16 mouse cellular contexts compared by ENCODE assay signal in genomic region chr7:136130666-136131239, GRCm38 (mm10).
DNase-seq lines count a peak whose midpoint lies in the region; ATAC-seq lines count a peak whose summit lies in the region.
"Had no signal": no experiment of that assay in that cellular context is flagged by ENCODE, and none has a peak within 500 bp of the region (broad histone marks: within the 10 kb centered on the region; RNA-seq: fewer than 3 reads in every experiment).

No protein-coding gene starts in this region.

- no peak overlapping the region for H3K27ac ChIP-seq in heart, embryonic 10.5 days
- no peak overlapping the region for H3K27ac ChIP-seq in embryonic facial prominence, embryonic 14.5 days (replicated peaks; ENCODE audit: low read depth, low read length)
- H3K27ac ChIP-seq: gastrocnemius, adult 2 months; heart, embryonic 15.5 days; limb, embryonic 15.5 days had no signal

- H3K4me1 ChIP-seq in heart, embryonic 10.5 days = peaks cover 11% of the 10 kb centered on the region; the same call in 1 of the 2 replicates
- peaks cover 25% of the 10 kb centered on the region; the same call in 1 of the 2 replicates for H3K4me1 ChIP-seq in embryonic facial prominence, embryonic 14.5 days (ENCODE audit: control insufficient read depth, insufficient read depth, low read length)

- no peaks in the 10 kb centered on the region for H3K9me3 ChIP-seq in heart, embryonic 10.5 days
- no peaks in the 10 kb centered on the region for H3K9me3 ChIP-seq in embryonic facial prominence, embryonic 14.5 days (ENCODE audit: control insufficient read depth, low read length)
- H3K9me3 ChIP-seq: heart, embryonic 15.5 days; limb, embryonic 15.5 days had no signal

- H3K4me3 ChIP-seq in heart, embryonic 10.5 days = no peak overlapping the region
- no peak overlapping the region for H3K4me3 ChIP-seq in embryonic facial prominence, embryonic 14.5 days (ENCODE audit: low read depth, low read length)
- H3K4me3 ChIP-seq: gastrocnemius, adult 2 months; heart, embryonic 15.5 days; limb, embryonic 15.5 days had no signal

- H3K4me2 ChIP-seq in embryonic facial prominence, embryonic 14.5 days (ENCODE audit: low read depth, low read length) = no peak overlapping the region
- H3K4me2 ChIP-seq: heart, embryonic 15.5 days; limb, embryonic 15.5 days had no signal

- DNase-seq in heart, adult 11 months = peak; percentile 76
- no peak for DNase-seq in heart, embryonic 10.5 days (ENCODE audit: low spot score)
- peak; percentile 18 to 44 for DNase-seq in kidney, postnatal 36 days
- no peak for DNase-seq in kidney, postnatal 4 days
- DNase-seq in R1 (ENCODE audit: low read depth, low spot score) = peak; percentile 52
- DNase-seq in embryonic facial prominence, embryonic 14.5 days (ENCODE audit: low spot score) = peak; percentile 71
- DNase-seq in lung, postnatal 36 days = no peak
- DNase-seq in left cerebral cortex, adult 9 months (ENCODE audit: low spot score in 2 of 2) = no peak
- DNase-seq: cerebellum, adult 9-10 months; gastrocnemius, adult 2 months; lung, postnatal 14 days; retina, postnatal 1 day; thymus, adult 18-20 months had no signal

- ATAC-seq in embryonic facial prominence, embryonic 14.5 days (ENCODE audit: low read depth) = no peak
- ATAC-seq: activated CD4-positive, CD25-positive, alpha-beta regulatory T cell, adult 4 months had no signal

- no peaks in the 10 kb centered on the region for H3K27me3 ChIP-seq in heart, embryonic 10.5 days (ENCODE audit: insufficient read depth, poor library complexity, severe bottlenecking)
- no peaks in the 10 kb centered on the region for H3K27me3 ChIP-seq in embryonic facial prominence, embryonic 14.5 days (replicated peaks; ENCODE audit: control insufficient read depth, insufficient read depth, low read length)
- H3K27me3 ChIP-seq: heart, embryonic 15.5 days; limb, embryonic 15.5 days had no signal

- H3K36me3 ChIP-seq in heart, embryonic 10.5 days = no peaks in the 10 kb centered on the region
- H3K36me3 ChIP-seq in embryonic facial prominence, embryonic 14.5 days (ENCODE audit: control insufficient read depth, insufficient read depth, low read length) = no peaks in the 10 kb centered on the region
- H3K36me3 ChIP-seq: heart, embryonic 15.5 days; limb, embryonic 15.5 days had no signal

- WGBS in heart, embryonic 10.5 days = 50% methylated on average over 10 of the region's 10 CpGs
- WGBS in embryonic facial prominence, embryonic 14.5 days = 23% methylated on average over 10 of the region's 10 CpGs

- H3K9ac ChIP-seq in embryonic facial prominence, embryonic 14.5 days (ENCODE audit: low read depth, low read length) = no peak overlapping the region
- H3K9ac ChIP-seq: heart, embryonic 15.5 days; limb, embryonic 15.5 days had no signal

Comparison
In these comparisons a context has a peak if more than half of its experiments do, and no peak if none do; other contexts are left out.
1. DNase-seq: peak in heart, adult 11 months (single experiment), kidney, postnatal 36 days (2 of 2), R1 (single experiment) and embryonic facial prominence, embryonic 14.5 days (single experiment); none in heart, embryonic 10.5 days (single experiment), kidney, postnatal 4 days (0 of 2), lung, postnatal 36 days (single experiment) and left cerebral cortex, adult 9 months (0 of 2).